Mouse (Mus musculus) layer of hippocampus, postnatal 14 days (tissue): Measurements from ENCODE around the gene Faap24. TPM values are rescaled to one million over a fixed set of nuclear protein-coding genes. Genes with fewer than 3 reads are reported as not detected.

Experiments
- DNase-seq, 2 experiments: peaks; one replicate each; pipeline ENCODE4 v3.0.0; 2021 to 2022; ENCODE audit warnings: low spot score in 2 of 2, mixed read lengths in 1 of 2
- total RNA-seq, 2 experiments: library from RNA; stranded (reverse); gene quantifications; 2 replicates each; pipeline ENCODE4 v1.2.3; 2021

Faap24 gene
- total RNA-seq, 2 experiments from 2014 or later, result 7.1 to 7.2 TPM

DNA sequence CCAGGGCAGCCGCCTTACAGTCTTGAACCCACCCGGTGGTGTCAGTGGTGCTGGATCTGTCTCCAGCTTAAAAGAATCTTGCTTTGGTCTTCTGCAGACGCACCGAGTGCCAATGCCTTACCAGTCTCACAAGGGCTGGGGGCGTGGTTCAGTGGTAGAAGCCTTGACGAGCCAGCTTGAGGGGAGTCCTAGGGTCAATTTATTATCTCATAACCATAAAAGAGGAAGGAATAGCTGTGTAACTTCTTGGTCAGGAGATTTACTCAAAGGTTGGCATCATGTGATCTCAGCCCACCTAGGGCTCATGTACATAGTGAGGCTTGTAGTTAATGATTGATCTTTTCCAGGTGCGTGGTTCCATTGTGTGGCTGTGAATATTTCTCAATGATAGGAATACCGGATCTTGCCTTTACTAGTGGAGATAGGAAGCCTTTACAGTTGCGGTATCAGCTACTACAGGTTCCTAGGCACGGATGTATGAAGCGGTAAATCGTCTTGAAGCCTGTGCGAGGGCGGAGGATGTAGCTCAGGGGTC is 24.1 kb downstream of the Faap24 start:
- DNase-seq, result no peak

DNA sequence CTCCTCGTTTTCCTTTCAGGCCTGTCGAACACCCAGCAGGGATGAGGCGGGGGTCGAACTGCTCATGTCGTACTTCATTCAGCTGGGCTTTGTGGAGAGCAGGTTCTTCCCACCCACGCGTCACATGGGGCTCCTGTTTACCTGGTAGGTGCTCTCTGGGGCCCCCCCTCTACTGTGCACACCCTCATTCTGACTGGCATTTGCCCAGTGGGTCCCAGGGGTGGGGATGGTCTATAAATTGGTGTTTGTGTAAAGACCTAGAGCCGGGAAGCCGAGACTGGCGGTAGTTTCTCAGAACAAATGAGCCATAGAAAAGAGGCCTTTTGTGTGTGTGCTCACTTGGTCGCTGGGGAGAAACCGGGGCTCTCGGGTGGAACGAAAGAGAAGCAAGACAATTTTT is 25.5 kb downstream of the Faap24 start:
- no peak for DNase-seq

DNA sequence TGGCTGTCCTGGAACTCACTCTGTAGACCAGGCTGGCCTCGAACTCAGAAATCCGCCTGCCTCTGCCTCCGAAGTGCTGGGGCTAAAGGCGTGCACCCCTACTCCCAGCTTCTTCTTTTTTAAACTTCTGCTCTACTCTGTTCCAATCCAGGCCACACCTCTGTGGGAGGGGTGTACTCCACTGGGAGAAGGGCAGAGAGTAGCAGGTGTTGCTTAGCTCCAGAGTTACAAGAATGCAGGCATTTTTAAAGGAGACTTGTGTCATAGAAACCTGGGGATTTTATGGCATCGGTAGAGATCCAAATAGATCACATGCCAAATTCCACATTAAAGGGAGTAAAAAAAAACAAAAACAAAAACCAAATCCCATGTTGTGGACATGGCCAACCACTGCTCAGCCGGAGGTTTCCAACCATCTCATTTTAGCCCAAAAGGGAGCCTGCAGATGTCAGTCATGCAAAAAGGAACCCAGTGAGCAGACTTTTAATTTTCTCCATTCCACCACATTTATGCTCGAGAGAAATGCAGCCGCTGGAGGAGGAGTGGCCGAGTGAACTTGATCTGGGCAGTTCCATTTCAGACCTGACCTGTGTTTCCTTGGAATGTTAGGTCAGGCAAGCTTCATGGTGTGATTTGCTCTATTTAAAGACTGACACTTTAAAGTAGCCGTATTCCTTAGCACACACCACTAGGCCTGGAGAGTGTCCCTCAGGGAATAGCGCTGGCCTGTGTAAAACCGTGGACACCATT is 31.3 kb downstream of the Faap24 start:
- DNase-seq, result no peak

DNA sequence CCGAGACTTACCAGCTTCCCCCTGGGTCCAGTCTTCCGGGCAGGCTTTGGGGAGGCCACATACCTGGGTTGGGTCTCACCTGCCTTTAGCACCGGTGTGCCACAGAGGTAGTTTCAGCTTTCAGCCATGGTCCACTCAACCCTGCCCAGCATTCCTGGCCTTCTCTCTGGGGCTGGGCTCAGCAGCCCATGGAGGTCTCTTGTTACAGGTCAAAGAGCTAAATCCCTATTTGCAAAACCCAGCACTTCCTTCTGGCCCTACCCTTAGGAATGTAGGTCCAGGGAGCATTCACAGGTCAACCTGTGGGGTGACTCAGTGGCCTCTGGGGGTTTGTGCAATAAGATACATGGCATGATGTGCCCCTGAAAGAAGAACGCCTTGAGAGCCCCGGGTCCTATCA is 33.8 kb downstream of the Faap24 start:
- DNase-seq, result no peak

DNA sequence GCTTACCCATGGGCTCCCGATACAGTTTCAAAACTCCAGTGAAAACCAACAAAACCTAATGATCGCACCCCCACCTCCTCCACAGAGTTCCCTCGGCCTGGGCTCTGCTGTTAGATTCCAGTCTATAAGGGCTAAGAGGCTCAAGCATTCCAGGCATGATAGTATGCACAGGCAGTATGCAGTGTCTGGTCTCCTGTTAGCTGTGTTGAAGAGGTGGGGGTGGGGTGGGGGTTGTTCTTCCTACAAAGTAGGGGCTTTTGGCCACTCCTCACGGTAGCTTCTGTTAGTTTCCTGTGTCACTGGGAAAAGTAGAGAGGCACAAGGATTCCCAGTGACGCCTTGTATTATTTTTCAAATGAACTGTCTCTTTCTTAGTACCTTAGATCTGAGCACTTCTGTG is 34.4 kb downstream of the Faap24 start:
- no peak for DNase-seq

DNA sequence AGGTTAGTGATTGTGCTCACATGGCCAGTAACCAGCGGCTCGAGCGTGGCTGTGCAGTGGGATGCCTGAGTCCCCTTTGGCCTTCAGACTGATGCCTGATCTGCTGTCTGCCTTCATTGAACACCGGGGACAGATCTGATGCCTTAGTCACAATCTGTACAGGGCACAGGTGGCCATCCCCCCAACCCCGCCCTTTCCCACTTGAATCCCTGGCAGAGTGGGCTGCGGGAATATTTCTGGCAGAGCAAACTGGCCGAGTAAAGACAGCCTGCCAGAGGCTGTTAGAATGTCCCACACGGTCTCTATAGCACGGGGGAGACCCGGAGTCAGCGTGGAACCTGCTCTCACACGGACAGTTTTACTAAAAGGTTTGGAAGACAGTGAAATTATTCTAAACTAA is 39.0 kb downstream of the Faap24 start:
- DNase-seq, result no peak

DNA sequence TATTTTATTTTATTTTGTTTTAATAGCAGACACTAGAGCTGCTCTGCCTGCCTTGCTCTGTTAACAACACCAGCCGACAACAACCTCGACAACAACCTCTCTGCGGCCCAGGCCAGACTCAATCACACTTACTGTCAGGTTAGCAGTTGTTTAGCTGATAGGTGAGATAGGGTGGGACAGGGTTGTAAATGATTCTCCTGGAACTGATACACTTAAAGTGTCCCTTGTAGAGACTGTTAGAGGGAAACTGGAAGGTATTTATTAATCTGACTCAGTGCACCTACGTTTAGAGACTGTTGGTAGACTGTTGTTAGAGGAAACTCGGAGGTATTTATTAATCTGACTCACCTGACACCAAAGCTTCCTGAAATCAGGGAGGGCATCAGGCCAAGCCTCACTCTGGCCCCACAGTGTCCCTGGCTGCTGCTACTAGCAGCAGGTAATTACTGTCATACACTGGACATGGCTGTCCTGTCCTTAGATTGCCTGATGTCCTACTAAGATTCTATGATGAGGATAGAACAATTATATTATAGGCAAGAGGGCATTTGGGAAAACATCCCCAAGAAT is 41.2 kb downstream of the Faap24 start:
- no peak for DNase-seq

DNA sequence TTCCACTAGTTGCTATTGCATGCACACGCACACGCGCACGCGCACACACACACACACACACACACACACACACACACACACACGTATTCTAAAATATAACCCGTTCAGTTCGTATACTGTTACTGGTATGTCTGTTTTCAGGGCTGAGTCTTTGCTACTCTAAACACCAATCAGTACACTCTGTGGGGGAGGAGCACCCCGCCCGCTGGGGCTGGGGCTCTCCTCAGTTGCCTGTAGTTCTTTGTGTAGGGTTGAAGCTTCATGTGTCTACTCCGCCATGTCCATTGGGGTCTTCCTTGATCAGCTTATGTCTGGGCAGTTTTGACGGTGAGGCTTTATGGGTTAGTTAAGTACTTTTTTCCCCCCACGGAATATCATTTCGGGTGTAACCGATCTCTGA is 43.3 kb downstream of the Faap24 start:
- no peak for DNase-seq

DNA sequence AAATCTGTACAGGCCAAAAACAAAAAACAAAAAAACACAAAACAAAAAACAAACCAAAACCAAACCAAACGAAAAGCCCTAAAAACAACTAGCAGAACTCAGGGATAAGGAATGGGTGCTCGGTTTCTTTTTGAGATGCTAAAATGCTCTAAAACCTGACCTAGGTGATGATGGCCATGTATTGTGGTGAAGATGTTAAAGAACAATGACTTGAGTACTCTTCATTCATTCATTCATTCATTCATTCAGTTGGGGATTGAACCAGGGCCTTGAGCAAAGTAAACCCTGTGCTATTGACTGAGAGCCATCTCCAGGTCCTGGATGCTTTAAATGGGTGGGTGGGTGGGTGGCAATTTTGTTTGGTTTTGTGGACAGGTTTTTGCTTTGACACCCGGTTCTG is 45.5 kb downstream of the Faap24 start:
- no peak for DNase-seq

DNA sequence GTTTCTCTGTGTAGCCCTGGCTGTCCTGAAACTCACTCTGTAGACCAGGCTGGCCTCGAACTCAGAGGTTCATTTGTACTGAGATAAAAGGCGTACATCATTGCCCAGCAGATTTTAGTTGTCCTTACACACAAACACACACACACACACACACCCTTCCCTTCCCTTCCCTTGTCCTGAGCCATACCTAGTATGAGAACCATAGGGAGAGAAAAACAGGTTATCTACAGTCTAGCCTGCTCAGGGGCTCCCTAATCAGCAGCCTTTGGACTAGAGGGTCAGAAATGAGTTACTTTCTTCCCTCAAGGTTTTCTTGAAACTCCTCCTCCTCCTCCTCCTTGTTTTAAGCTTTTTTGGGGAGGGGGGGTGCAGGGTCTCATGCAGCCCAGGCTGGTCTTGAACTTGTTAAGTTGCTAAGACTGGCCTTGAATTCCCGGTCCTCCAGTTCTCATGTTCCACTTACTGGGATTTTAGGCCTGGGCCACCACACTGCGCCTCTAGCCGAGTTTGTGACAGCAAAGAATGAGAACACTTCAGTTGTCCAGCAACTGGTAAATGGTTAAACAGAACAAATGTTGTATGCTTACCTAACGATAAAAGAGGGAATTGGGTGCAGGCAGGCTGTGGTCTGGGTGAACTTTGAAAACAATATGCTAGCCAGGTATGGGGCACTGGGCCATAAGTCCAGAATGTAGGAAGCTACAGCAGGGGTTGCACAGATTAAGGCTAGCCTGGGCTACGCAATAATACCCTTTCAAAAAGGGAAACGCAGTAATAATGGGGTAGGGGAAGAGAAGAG is 46.6 kb downstream of the Faap24 start:
- no peak for DNase-seq

DNA sequence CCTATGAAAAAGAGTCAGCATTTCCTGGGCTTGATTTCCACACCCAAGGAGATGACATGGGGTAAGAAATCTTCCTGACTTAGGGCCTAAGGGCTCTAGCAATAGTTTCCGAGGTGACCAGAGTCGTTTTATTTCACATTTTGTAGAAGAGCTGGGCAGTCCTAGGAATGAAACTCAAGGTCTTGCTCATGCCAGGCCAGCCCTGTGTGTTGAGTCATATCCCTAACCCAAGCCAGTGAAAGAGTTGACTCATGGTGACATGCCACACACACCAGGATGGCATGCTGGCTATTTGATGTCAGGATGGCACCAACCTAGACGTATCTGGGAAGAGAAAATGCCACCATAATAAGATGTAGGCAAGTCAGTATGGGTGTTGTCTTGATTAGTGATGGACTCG is 47.6 kb downstream of the Faap24 start:
- no peak for DNase-seq

DNA sequence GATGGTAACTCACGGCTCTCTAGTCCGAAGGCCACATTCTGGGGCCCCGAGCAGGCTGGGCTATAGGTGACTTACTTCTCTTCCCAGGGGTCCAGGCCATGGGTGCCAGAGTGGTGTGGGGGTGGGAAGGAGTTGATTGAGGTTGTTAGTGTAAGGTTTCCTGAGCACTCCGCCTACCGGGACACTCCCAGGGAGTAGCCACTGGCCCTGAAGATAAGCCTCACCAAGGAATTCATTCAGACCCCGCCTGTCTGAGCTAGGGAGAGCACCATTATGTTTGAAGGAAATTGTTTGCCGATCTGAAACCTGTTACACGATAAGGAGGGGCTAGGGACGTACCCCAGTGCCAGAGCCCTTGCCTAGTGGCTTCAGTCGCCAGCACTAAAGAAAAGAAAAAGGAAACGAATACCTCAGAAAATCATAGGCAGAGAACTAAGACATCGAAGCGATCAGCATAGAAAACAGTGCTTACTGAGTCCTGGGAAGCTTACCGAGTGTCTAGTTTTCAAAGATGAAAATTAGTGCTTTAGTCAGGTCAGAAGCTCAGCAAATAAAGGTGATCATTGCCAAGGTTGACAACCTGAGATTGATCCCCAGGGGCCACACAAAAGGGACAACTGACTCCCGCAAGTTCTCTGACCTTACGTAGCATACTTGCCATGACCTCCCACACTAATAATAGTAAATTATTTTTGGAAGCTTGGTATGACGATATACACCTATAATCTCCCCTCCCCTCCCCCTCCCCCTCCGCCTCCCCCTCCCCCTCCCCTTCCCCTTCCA is 48.5 kb downstream of the Faap24 start:
- no peak for DNase-seq

DNA sequence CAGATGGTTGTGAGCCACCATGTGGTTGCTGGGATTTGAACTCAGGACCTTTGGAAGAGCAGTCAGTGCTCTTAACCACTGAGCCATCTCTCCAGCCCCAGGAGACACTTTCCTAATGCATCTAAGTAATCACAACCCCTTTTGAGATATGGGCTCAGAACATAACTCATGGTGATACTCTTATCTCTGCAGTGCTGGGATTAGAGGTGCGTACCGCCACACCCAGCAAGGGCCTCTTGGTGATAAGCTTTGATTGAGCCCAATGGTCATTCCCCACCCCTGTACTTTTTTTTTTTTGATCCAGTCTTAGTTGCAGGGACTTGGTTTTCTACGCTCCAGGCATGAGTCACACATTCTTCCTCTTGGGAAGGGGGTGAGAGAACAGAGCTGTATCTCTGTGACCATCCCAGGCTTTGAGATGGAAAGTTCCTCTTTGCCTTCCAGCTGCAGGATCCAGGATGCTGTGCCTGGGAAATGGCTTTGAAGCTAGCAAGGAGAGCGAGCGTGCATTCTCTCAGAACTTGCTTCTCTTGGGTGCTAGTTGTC is 51.8 kb downstream of the Faap24 start:
- no peak for DNase-seq

DNA sequence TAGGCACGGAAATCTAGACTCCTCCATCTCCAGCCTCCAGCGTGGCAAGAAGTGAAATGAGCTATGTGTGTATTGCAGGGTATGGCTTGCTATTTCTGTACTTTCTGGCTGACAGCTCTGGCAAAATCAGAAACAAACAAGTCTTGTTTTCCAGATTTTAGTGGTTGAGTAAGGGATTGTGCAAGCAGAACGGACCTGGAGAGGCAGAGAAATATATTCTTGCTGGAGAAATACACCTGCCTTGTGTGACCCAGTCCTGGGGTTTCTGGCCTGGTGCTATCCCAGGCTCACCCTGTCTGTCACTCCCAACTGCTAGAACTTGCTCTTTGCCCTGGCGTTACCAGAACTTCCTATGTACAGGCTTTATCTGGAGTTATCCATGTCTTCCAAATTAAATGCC is 54.1 kb downstream of the Faap24 start:
- no peak for DNase-seq

Other genes with a start within 250 kb of the Faap24 start
- 10 to 100 TPM; 54.5 to 63.4 TPM for gene Slc7a10, start 210.5 kb downstream of the Faap24 start, total RNA-seq
- gene Lrp3, start 181.3 kb downstream of the Faap24 start, total RNA-seq, result 10 to 100 TPM; 75.0 to 75.7 TPM
- gene Gpatch1, start 78.4 kb downstream of the Faap24 start, total RNA-seq, result 10 to 100 TPM; 24.3 to 25.9 TPM
- 1 to 10 TPM; 2.8 to 3.8 TPM for gene Rhpn2, start 62.7 kb downstream of the Faap24 start, total RNA-seq
- 10 to 100 TPM; 19.4 to 20.5 TPM for gene Cep89, start 199 bp upstream of the Faap24 start, total RNA-seq
- not detected for gene Slc7a9, start 52.0 kb upstream of the Faap24 start, total RNA-seq
- gene Tdrd12, start 140.9 kb upstream of the Faap24 start, total RNA-seq, result 1 to 10 TPM in 1 of 2 experiments, under 1 TPM in 1; 0.46 to 1.3 TPM
- 10 to 100 TPM; 72.3 to 72.4 TPM for gene Nudt19, start 159.5 kb upstream of the Faap24 start, total RNA-seq
- gene Rgs9bp, start 188.7 kb upstream of the Faap24 start, total RNA-seq, result under 1 TPM; 0.51 to 0.52 TPM
- gene Ankrd27, start 189.4 kb upstream of the Faap24 start, total RNA-seq, result 10 to 100 TPM; 42.8 to 46.7 TPM